Mouse (Mus musculus) forebrain, embryonic 13.5 days (tissue): ENCODE measurements at regions not wholly inside any gene's neighbourhood (a gene's known extent, or its start where the extent isn't known, plus 50 kb on each side); places are given as distances from the start of the nearest gene placed in this dataset.
"Not testable (repeated sequence)": the region's sequence is repeated elsewhere in the genome, so short reads cannot be mapped to it uniquely, and the experiment has no call there.

ENCODE experiments used
- ATAC-seq: fragments of 200-750 bp; cut with Nextera tagmentation; 2 replicates; pipeline ENCODE4 v1.8.0; 2017
- H3K27ac ChIP-seq: fragments of 300-500 bp; sonication (generic); 2 replicates; pipeline ENCODE4 v1.5.1; 2015; ENCODE audit warnings: inconsistent platforms, mild to moderate bottlenecking, moderate library complexity
- H3K27me3 ChIP-seq: fragments of 300-500 bp; sonication (generic); 2 replicates; pipeline ENCODE4 v1.6.1; 2015; ENCODE audit warnings: mild to moderate bottlenecking, inconsistent platforms
- H3K36me3 ChIP-seq: fragments of 300-500 bp; sonication (generic); 2 replicates; pipeline ENCODE4 v1.6.1; 2015; ENCODE audit warnings: mild to moderate bottlenecking, inconsistent platforms; ENCODE audit not compliant: poor library complexity, severe bottlenecking
- H3K4me1 ChIP-seq: fragments of 300-500 bp; sonication (generic); 2 replicates; pipeline ENCODE4 v1.6.1; 2015; ENCODE audit warnings: inconsistent platforms
- H3K4me2 ChIP-seq: fragments of 300-500 bp; sonication (generic); 2 replicates; pipeline ENCODE4 v1.6.1; 2015; ENCODE audit warnings: inconsistent platforms, mild to moderate bottlenecking, moderate library complexity
- H3K4me3 ChIP-seq: fragments of 300-500 bp; sonication (generic); 2 replicates; pipeline ENCODE4 v1.5.1; 2015; ENCODE audit warnings: mild to moderate bottlenecking, inconsistent platforms
- H3K9ac ChIP-seq: fragments of 300-500 bp; sonication (generic); 2 replicates; pipeline ENCODE4 v1.6.1; 2015; ENCODE audit warnings: mild to moderate bottlenecking, inconsistent platforms
- H3K9me3 ChIP-seq: fragments of 300-500 bp; sonication (generic); replicated peaks from 2 replicates; pipeline ENCODE4 v1.6.1; 2016; ENCODE audit warnings: inconsistent platforms
- WGBS: fragments of 180-500 bp; shearing (Covaris S2); methylation state at CpG from one replicate; pipeline ENCODE4 v1.1.7; 2015; 5-methylcytosine and 5-hydroxymethylcytosine counted together

DNA sequence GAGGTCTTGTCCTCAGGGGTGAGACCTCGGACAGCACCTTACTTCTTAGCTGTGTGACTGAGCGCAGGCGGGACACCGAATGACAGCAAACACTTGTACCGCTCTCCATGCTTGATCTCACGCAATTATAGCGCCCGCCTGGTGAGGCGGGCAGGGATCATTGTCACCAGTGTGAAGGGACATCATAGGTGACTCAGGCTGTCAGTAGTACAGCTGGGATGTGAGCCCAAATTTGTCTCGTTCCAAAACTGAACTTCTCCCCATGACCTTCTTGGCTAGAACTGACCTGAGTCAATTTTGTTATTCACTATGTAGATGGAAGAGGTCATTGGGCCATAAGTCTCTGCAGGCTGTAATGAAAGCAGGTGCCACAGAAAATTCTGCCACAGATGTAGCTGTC, 104.1 kb upstream of the Rad23b start:
- Histone ChIP-seq H3K4me1 (peaks cover 13% of the 10 kb centered on the region), H3K36me3 (no peaks in the 10 kb centered on the region), H3K9ac (no peak overlapping the region), H3K27me3 (no peaks in the 10 kb centered on the region), H3K27ac (no peak overlapping the region), H3K9me3 (no peaks in the 10 kb centered on the region), H3K4me2 (no peak overlapping the region), H3K4me3 (no peak overlapping the region)
- 80% methylated on average over 10 of the region's 10 CpGs for WGBS
- ATAC-seq, result no peak

DNA sequence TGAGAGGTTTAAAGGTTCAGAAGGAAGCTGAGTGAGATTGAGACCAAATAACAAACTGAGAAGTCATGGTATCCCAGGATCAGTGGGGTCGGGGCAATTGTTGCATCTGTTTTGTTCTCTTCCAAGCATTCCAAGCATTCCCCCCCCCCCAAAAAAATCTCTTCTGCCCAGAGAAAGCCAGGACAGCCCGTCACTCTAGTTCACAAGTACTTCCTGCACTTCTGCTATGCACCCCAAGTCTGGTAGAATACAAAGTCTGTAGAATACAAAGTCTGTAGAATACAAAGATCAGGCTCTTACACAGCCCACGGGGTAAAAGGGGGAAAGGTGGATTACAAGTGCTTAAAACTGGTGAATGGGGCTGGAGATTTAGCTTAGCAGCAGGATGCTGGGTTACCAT, 99.5 kb upstream of the Rad23b start:
- no peaks in the 10 kb centered on the region for H3K36me3 ChIP-seq
- no peak for ATAC-seq
- 10% methylated on average over 3 of the region's 3 CpGs for WGBS
- no peaks in the 10 kb centered on the region for H3K27me3 ChIP-seq
- no peak overlapping the region for H3K27ac ChIP-seq
- peaks cover 6% of the 10 kb centered on the region for H3K4me1 ChIP-seq
- H3K4me3 ChIP-seq, result no peak overlapping the region
- H3K4me2 ChIP-seq, result no peak overlapping the region
- H3K9ac ChIP-seq, result no peak overlapping the region
- no peaks in the 10 kb centered on the region for H3K9me3 ChIP-seq

- Histone ChIP-seq H3K4me3 (no peak overlapping the region), H3K27ac (no peak overlapping the region), H3K27me3 (no peaks in the 10 kb centered on the region), H3K9ac (no peak overlapping the region), H3K4me2 (no peak overlapping the region), H3K36me3 (no peaks in the 10 kb centered on the region), H3K9me3 (no peaks in the 10 kb centered on the region), H3K4me1 (peaks cover 6% of the 10 kb centered on the region)
- 71% methylated on average over 5 of the region's 5 CpGs for WGBS
- ATAC-seq, result no peak
Measured at GRCm38 (mm10) chr4:55251546-55251945, 98.3 kb upstream of the Rad23b start.

DNA sequence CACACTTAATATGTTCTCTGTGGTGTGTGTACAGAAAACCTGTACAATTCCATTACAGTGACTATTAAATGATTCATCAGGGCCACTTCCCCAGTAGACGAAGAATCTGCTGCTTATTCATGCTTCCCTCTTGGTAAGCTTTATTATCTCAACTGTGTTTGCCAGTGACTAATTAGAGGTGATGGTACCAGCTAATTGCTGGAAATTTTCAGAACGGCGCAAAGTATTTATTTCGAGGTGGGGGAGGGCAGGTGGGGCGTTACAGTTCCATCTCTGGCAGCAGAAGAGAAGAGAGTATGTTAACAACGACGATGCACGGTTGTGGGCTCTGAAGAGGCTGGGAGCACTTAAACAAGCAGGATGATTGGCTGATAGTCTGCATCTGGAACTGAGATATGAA, 96.1 kb upstream of the Rad23b start:
- Histone ChIP-seq H3K27ac (no peak overlapping the region), H3K9ac (no peak overlapping the region), H3K4me2 (no peak overlapping the region), H3K9me3 (no peaks in the 10 kb centered on the region), H3K4me3 (no peak overlapping the region), H3K4me1 (no peaks in the 10 kb centered on the region; the same call in 1 of the 2 replicates), H3K27me3 (no peaks in the 10 kb centered on the region), H3K36me3 (no peaks in the 10 kb centered on the region)
- ATAC-seq, result peak; percentile 45; the same call in 1 of the 2 replicates
- WGBS, result 34% methylated on average over 8 of the region's 8 CpGs

DNA sequence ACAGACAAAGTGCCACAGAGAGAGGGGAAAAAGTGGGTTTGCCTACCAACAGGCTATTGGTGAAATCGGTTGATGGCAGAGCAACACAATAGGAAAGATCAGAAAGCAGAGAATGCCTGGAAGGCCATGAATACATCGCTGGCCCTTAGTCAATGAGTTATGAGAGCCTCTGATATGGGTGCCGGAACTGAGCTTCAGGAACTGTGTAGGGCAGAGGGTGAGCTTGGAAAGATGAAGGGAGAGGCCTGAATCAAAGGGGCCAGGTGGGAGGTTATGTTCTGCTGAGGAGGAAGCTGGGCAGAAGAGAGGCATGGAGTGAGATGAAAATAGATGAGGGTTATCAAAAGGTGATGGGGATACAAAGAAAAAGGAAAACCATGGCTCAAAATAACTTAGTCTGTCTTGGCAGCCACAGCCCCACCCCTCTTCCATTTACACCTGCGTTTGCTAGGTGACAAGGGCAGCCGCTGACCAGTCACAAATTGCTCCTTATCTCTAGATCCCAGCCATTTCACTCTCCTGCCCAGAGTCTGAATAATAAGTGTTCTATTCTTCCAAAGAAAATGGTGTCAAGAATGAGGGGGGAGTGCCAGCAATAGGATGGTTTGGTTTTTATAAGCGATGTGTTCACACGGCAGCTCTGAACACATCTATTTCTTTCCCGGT, 77.7 kb upstream of the Rad23b start:
- WGBS, result 85% methylated on average over 8 of the region's 8 CpGs
- Histone ChIP-seq H3K4me3 (no peak overlapping the region), H3K27ac (no peak overlapping the region), H3K9ac (no peak overlapping the region), H3K9me3 (no peaks in the 10 kb centered on the region), H3K27me3 (peaks cover 31% of the 10 kb centered on the region), H3K4me2 (no peak overlapping the region), H3K4me1 (peaks cover 5% of the 10 kb centered on the region; the same call in 1 of the 2 replicates), H3K36me3 (no peaks in the 10 kb centered on the region)
- no peak for ATAC-seq

DNA sequence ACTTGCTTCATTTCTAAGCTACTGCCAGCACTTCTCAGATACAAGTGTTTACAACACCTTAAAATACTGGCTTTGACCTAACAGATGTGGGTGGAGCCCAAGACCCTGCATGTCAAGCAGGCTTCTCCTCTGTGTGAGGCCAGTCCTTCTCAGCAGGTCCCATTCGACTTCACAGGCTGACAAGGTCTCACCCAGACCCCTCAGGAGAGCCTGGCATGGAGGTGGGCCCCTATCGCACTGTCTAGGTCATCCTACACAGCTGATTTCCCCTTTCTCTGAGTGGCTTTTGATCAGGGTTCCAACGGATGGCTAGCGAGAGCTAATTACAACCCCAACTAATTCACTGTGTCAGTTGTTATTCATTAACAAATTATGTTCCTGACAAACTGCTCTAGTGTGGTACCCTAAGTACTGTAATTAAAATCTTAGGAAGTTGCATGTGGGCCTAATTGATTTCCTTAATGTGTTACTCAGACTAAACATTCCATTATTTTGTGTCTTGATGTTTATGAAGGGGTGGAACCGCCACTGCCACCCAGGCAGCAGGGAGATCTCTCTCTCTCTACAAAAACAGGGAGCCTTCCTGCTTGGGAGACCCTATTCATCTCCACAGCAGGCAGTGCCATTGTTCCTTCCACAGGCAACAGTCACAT, 73.4 kb upstream of the Rad23b start:
- Histone ChIP-seq H3K27ac (no peak overlapping the region), H3K4me1 (peaks cover 6% of the 10 kb centered on the region; the same call in 1 of the 2 replicates), H3K9ac (no peak overlapping the region), H3K27me3 (peaks cover 52% of the 10 kb centered on the region), H3K4me3 (no peak overlapping the region), H3K9me3 (no peaks in the 10 kb centered on the region), H3K36me3 (no peaks in the 10 kb centered on the region), H3K4me2 (no peak overlapping the region)
- ATAC-seq, result peak; percentile 33; the same call in 1 of the 2 replicates
- WGBS, result 4% methylated on average over 5 of the region's 5 CpGs

DNA sequence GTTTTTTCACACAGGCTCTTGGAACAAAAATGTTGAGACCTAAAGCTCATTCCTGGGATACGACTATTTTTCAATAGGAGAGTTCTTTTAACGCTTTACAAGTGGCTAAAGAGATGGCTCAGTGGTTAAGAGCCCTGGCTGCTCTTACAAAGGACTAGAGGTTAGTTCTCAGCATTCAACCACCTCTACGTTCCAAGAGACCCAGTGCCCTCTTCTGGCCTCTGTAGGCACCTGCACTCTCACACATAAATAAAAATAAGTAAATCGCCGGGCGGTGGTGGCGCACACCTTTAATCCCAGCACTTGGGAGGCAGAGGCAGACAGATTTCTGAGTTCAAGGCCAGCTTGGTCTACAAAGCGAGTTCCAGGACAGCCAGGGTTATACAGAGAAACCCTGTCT, 70.5 kb upstream of the Rad23b start:
- not testable (repeated sequence) for H3K27ac ChIP-seq, H3K36me3 ChIP-seq, H3K4me1 ChIP-seq, H3K4me2 ChIP-seq, ATAC-seq, H3K9ac ChIP-seq, H3K4me3 ChIP-seq, H3K9me3 ChIP-seq
- WGBS, result 89% methylated on average over 8 of the region's 8 CpGs
- H3K27me3 ChIP-seq, result peaks cover 41% of the 10 kb centered on the region

DNA sequence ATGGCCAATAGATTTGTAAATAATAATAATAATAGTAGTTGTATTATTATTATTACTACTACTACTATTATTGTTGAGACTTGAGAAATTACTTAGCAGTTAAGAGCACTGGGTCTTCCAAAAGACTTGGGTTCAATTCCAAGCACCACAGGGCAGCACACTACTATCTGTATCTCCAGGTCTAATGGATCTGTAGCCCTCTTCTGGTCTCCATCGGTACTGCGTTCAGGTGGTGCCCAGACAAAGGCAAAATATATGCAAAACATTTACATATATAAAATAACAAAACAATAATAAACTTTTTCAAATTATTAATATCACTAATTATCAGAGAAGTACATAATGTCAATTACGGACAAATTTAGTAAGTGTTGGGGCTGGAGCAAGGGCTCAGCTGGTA, 69.1 kb upstream of the Rad23b start:
- no peak overlapping the region for H3K4me3 ChIP-seq
- WGBS, result 83% methylated on average over 3 of the region's 3 CpGs
- peaks cover 30% of the 10 kb centered on the region for H3K27me3 ChIP-seq
- peaks cover 6% of the 10 kb centered on the region; the same call in 1 of the 2 replicates for H3K4me1 ChIP-seq
- H3K36me3 ChIP-seq, result no peaks in the 10 kb centered on the region
- no peak overlapping the region for H3K9ac ChIP-seq
- no peak overlapping the region for H3K27ac ChIP-seq
- H3K4me2 ChIP-seq, result no peak overlapping the region
- ATAC-seq, result no peak
- H3K9me3 ChIP-seq, result no peaks in the 10 kb centered on the region

DNA sequence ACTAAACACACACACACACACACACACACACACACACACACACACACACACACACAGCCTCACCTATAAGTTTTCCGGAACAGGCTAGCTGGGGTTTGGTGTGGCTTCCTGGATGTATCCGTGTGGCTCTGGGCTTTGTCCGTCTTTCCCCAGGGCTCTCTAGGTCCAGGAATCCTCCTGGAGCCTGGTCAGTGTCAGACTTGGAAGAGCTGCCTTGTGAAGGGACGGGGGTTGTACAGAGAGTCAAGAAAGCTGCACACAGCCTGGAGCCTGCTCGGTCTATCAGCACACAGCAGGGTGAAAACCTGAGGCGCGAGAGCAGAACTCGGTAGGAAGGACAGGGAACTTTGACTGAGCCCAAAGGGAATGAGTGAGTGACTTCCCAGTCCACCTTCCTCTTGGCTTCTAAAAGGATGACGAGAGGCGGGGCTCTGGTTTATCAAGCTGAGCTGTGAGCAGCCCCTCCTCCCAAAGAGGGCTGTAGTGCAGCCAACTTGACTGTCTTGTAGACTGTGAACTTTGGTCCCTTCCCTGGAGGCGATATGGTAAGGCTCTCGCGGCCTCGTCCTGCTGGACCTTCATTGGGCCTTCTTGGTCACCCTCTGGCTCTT, 68.3 kb upstream of the Rad23b start:
- no peak overlapping the region for H3K27ac ChIP-seq
- peaks cover 23% of the 10 kb centered on the region for H3K27me3 ChIP-seq
- ATAC-seq, result no peak
- no peaks in the 10 kb centered on the region for H3K9me3 ChIP-seq
- peaks cover 5% of the 10 kb centered on the region; the same call in 1 of the 2 replicates for H3K4me1 ChIP-seq
- H3K36me3 ChIP-seq, result no peaks in the 10 kb centered on the region
- H3K9ac ChIP-seq, result no peak overlapping the region
- 78% methylated on average over 14 of the region's 14 CpGs for WGBS
- no peak overlapping the region for H3K4me2 ChIP-seq
- H3K4me3 ChIP-seq, result no peak overlapping the region

GRCm38 (mm10) chr4:55282474-55282873, 67.4 kb upstream of the Rad23b start:
- no peak for ATAC-seq
- no peak overlapping the region for H3K27ac ChIP-seq
- H3K9me3 ChIP-seq, result no peaks in the 10 kb centered on the region
- no peak overlapping the region for H3K4me3 ChIP-seq
- no peaks in the 10 kb centered on the region for H3K4me1 ChIP-seq
- H3K36me3 ChIP-seq, result no peaks in the 10 kb centered on the region
- no peak overlapping the region for H3K9ac ChIP-seq
- 96% methylated on average over 4 of the region's 4 CpGs for WGBS
- no peak overlapping the region for H3K4me2 ChIP-seq
- peaks cover 17% of the 10 kb centered on the region for H3K27me3 ChIP-seq

DNA sequence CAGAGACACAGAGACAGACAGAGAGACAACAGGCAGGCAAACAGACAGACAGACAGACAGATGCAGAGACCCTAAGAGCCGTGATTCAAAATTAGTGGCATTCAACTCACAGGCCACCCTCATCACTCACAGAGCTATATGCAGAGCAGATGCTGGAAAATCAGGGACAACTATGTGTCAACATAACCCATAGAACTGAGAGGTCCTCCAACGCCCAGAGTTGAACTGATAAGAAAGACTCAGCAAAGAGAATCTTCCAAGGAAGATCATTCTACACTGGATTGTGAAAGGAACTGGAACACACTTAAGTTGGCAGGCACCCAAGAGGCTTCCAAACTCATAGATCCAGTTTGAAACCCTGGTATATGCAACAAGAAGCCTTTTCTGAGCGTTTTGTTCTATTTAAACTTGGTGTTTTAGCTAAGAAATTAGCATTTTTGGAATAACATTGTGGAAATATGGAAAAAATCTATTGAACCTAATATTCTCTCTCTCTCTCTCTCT, 65.1 kb upstream of the Rad23b start:
- no peaks in the 10 kb centered on the region for H3K9me3 ChIP-seq
- no peak overlapping the region for H3K4me2 ChIP-seq
- 75% methylated on average over 3 of the region's 3 CpGs for WGBS
- ATAC-seq, result no peak
- H3K9ac ChIP-seq, result no peak overlapping the region
- H3K36me3 ChIP-seq, result no peaks in the 10 kb centered on the region
- no peak overlapping the region for H3K27ac ChIP-seq
- H3K27me3 ChIP-seq, result no peaks in the 10 kb centered on the region
- H3K4me3 ChIP-seq, result no peak overlapping the region
- peaks cover 3% of the 10 kb centered on the region; the same call in 1 of the 2 replicates for H3K4me1 ChIP-seq

DNA sequence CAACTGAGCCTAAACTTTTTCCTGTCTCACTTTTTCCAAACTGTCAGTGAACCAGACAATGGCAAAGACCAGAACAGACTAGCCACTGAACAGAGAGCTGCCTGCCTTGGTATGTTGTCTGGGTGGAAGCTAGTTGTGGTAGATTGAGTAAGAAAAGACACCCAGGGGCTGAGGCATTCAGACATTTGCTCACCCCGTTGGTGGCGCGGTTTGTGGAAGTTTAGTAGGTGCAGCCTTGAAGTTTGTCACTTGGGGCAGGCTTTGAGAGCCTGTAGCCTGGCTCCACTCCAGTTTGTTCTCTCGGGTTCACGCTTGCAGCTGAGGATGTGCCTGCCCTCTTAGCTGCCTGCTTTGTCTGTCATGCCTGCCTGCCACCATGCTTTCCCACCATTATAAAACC, 64.2 kb upstream of the Rad23b start:
- no peaks in the 10 kb centered on the region for H3K36me3 ChIP-seq
- H3K9me3 ChIP-seq, result no peaks in the 10 kb centered on the region
- 37% methylated on average over 5 of the region's 5 CpGs for WGBS
- no peak overlapping the region for H3K4me3 ChIP-seq
- H3K4me2 ChIP-seq, result no peak overlapping the region
- peaks cover 3% of the 10 kb centered on the region; the same call in 1 of the 2 replicates for H3K4me1 ChIP-seq
- ATAC-seq, result no peak
- H3K9ac ChIP-seq, result no peak overlapping the region
- H3K27me3 ChIP-seq, result no peaks in the 10 kb centered on the region
- H3K27ac ChIP-seq, result no peak overlapping the region
